Mouse (Mus musculus) kidney, adult 2 months (tissue): ENCODE data around the gene Atg101.

Source experiments
- CTCF ChIP-seq: fragments of 200-500 bp; conservative IDR thresholded peaks from 2 replicates; pipeline ENCODE4 v1.5.1; 2011; ENCODE audit warnings: low read depth, mild to moderate bottlenecking, control low read depth, low read length, moderate library complexity, mixed read lengths; ENCODE audit not compliant: insufficient read depth, insufficient read length
- POLR2A ChIP-seq: fragments of 200-500 bp; IDR thresholded peaks from one replicate; pipeline ENCODE4 v1.6.1; 2011; ENCODE audit warnings: low read depth, low read length, control low read depth

GRCm38 (mm10) chr15:101338359-101338758 lies 54.3 kb downstream of the Atg101 start:
- TF ChIP-seq CTCF = no peak
- TF ChIP-seq POLR2A = no peak
